Mouse (Mus musculus) heart, adult 2 months (tissue): ENCODE results near the gene H3f3b.

Source experiments
- CTCF ChIP-seq: fragments of 200-600 bp; IDR thresholded peaks from 2 replicates; pipeline ENCODE4 v1.8.1; 2022; ENCODE audit warnings: antibody characterized with exemption, mild to moderate bottlenecking, moderate library complexity
- POLR2A ChIP-seq: fragments of 200-500 bp; IDR thresholded peaks from 2 replicates; pipeline ENCODE4 v1.6.1; 2011; ENCODE audit warnings: mild to moderate bottlenecking, low read depth, low read length, control low read depth; ENCODE audit not compliant: insufficient read depth

DNA sequence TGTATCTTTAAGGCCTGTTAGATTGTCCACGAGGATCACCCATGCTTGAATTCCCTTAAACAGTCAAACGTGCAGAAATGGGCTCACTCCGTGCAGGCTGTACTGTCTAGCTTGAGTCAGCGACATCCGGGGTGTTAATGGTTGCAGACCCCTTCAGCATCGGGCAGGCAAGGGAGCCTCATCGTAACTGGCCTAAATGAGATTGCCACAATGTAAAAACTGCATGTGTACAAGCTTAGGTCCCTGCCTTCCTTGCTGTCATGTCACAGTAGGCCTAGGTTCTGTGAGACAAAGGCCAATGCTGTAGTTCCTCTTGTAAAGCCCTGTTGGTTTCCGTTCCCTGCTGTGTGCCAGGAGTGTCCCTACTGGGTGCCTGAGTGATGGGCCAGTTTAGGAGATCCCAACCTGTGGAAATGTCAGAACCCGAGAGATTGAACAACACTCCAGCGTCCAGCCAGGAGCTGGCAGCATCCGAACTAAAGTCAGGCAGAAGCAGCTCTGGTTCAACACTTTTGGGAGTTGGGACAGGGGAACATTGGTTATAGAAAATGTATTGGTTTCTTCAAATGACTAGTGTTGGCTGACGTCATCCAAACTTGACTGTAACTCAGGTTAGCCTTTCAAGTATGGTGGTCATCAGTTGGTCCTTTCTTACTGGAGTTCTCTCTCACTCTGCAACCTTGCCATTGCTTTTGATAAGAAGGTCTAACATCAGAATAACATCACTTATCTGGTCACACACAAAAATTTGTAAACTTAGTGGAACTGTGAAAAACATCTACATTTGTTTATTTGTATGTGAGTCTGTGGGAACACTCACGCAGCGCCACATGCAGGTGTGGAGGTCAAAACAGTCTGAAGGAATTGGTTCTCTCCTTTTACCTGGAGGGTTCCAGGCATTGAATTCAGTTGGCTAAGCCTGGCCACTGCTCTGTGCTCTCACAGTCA lies 3.4 kb upstream of the H3f3b start:
- TF ChIP-seq CTCF (no peak), POLR2A (no peak)
